Mouse (Mus musculus): ENCODE data around the gene Larp1.

- TF ChIP-seq HCFC1 (IDR thresholded peaks at IDR 0.05; ENCODE audit: borderline replicate concordance, insufficient read depth, low read length) (no peak), CHD2 (IDR thresholded peaks at IDR 0.05; ENCODE audit: low read depth, low read length) (no peak), MAFK (IDR thresholded peaks at IDR 0.05; ENCODE audit: insufficient read depth, low read depth, low read length) (no peak)
Observed at GRCm38 (mm10) chr11:58046438-58046837, 37.6 kb downstream of the Larp1 start.
